Mouse (Mus musculus) kidney, postnatal 0 days (tissue): ENCODE data around the gene Rnf144a. TPM values are rescaled to one million over a fixed set of nuclear protein-coding genes. Genes with fewer than 3 reads are reported as not detected.

Source experiments
- ATAC-seq: fragments of 200-750 bp; cut with Nextera tagmentation; replicated peaks from 2 replicates; pipeline ENCODE4 v1.8.0; 2017; ENCODE audit warnings: low read depth, moderate number of reproducible peaks, moderate TSS enrichment, moderate library complexity; ENCODE audit not compliant: low FRiP score
- DNase-seq: peaks from one replicate; pipeline ENCODE4 v3.0.0-alpha.2; 2016; ENCODE audit warnings: low spot score
- H3K27ac ChIP-seq: fragments of 300-500 bp; sonication (generic); 2 replicates; pipeline ENCODE4 v1.5.1; 2014; ENCODE audit warnings: mild to moderate bottlenecking
- H3K27me3 ChIP-seq: fragments of 300-500 bp; sonication (generic); 2 replicates; pipeline ENCODE4 v1.6.1; 2014; ENCODE audit warnings: low read length, mixed read lengths; ENCODE audit not compliant: insufficient read depth
- H3K36me3 ChIP-seq: fragments of 300-500 bp; sonication (generic); 2 replicates; pipeline ENCODE4 v1.6.1; 2014; ENCODE audit warnings: low read length, mixed read lengths; ENCODE audit not compliant: insufficient read depth
- H3K4me1 ChIP-seq: fragments of 300-500 bp; sonication (generic); replicated peaks from 2 replicates; pipeline ENCODE4 v1.6.1; 2014; ENCODE audit warnings: antibody characterized with exemption, low read length, mixed read lengths; ENCODE audit not compliant: insufficient read depth
- H3K4me2 ChIP-seq: fragments of 300-500 bp; sonication (generic); 2 replicates; pipeline ENCODE4 v1.6.1; 2014; ENCODE audit warnings: mild to moderate bottlenecking, low read length, moderate library complexity, mixed read lengths
- H3K4me3 ChIP-seq: fragments of 300-500 bp; sonication (generic); replicated peaks from 2 replicates; pipeline ENCODE4 v1.5.1; 2014; ENCODE audit warnings: low read depth, low read length
- H3K9ac ChIP-seq: fragments of 300-500 bp; sonication (generic); 2 replicates; pipeline ENCODE4 v1.6.1; 2014; ENCODE audit warnings: low read depth, low read length
- H3K9me3 ChIP-seq: fragments of 300-500 bp; sonication (generic); replicated peaks from 2 replicates; pipeline ENCODE4 v1.6.1; 2016; ENCODE audit warnings: low read length, inconsistent platforms, mixed read lengths
- CTCF ChIP-seq: IDR thresholded peaks from 2 replicates; pipeline ENCODE4 v1.5.1; 2016; ENCODE audit warnings: antibody characterized with exemption, low read depth, mild to moderate bottlenecking, moderate library complexity
- WGBS: fragments of 180-500 bp; shearing (Covaris S2); extraction: QIAGEN DNeasy Blood & Tissue Kit; methylation state at CpG from one replicate; pipeline ENCODE4 v1.1.7; 2014; 5-methylcytosine and 5-hydroxymethylcytosine counted together
- polyA plus RNA-seq: library from polyadenylated mRNA; unstranded; fragments of >200 nt; fragmentation: Nextera tagmentation; extraction: Ambion mirVana; gene quantifications from 2 replicates; pipeline ENCODE4 v1.2.1, GENCODE M21; 2015

Gene Rnf144a
- 19.2 and 21.7 TPM in 2 replicates for polyA plus RNA-seq

- Histone ChIP-seq H3K27ac (peak within 1 kb of the TSS; percentile 73), H3K36me3 (no peaks in the 10 kb centered on the region), H3K9me3 (no peaks in the 10 kb centered on the region), H3K4me1 (peaks cover 24% of the 10 kb centered on the region), H3K27me3 (no peaks in the 10 kb centered on the region), H3K4me3 (peak within 1 kb of the TSS; percentile 78), H3K9ac (peak within 1 kb of the TSS; percentile 94), H3K4me2 (peak within 1 kb of the TSS; percentile 92)
- under 1% methylated on average over 44 of the region's 45 CpGs for WGBS
- DNase-seq = peak; percentile 90
- peak; percentile 93 for ATAC-seq
- peak; percentile 80 for TF ChIP-seq CTCF
Observed at GRCm38 (mm10) chr12:26415104-26415771, at the start of gene Rnf144a. Gene Rnf144a (minus strand): TSS chr12:26415254.

- ATAC-seq (no peak), DNase-seq (peak; percentile 41)
- Histone ChIP-seq H3K36me3 (no peaks in the 10 kb centered on the region), H3K4me3 (no peak overlapping the region), H3K9ac (no peak overlapping the region), H3K4me2 (no peak overlapping the region), H3K27ac (no peak overlapping the region), H3K4me1 (peaks cover 5% of the 10 kb centered on the region), H3K9me3 (no peaks in the 10 kb centered on the region), H3K27me3 (no peaks in the 10 kb centered on the region)
- TF ChIP-seq CTCF = no peak
- 50% methylated on average over 2 of the region's 2 CpGs for WGBS
Observed at GRCm38 (mm10) chr12:26460091-26460490, 45.0 kb upstream of the Rnf144a start.

GRCm38 (mm10) chr12:26456028-26456698 is 41.1 kb upstream of the Rnf144a start, which contains the start of gene Rsad2:
Gene Rsad2 (minus strand): TSS chr12:26456452.
- WGBS = 37% methylated on average over 13 of the region's 13 CpGs
- H3K9ac ChIP-seq = no peak within 1 kb of the TSS
- no peaks in the 10 kb centered on the region for H3K27me3 ChIP-seq
- peaks cover 9% of the 10 kb centered on the region for H3K4me1 ChIP-seq
- H3K4me3 ChIP-seq = peak within 1 kb of the TSS; percentile 26
- peak within 1 kb of the TSS; percentile 46 for H3K4me2 ChIP-seq
- ATAC-seq (peak; percentile 72), DNase-seq (peak; percentile 68)
- H3K36me3 ChIP-seq = no peaks in the 10 kb centered on the region
- H3K27ac ChIP-seq = peak within 1 kb of the TSS; percentile 60
- no peak for TF ChIP-seq CTCF
- H3K9me3 ChIP-seq = no peaks in the 10 kb centered on the region

GRCm38 (mm10) chr12:26454682-26455081 is 39.6 kb upstream of the Rnf144a start:
- no peak for DNase-seq
- no peak overlapping the region for H3K27ac ChIP-seq
- no peaks in the 10 kb centered on the region for H3K9me3 ChIP-seq
- TF ChIP-seq CTCF = no peak
- H3K4me1 ChIP-seq = peaks cover 9% of the 10 kb centered on the region
- no peaks in the 10 kb centered on the region for H3K36me3 ChIP-seq
- H3K9ac ChIP-seq = no peak overlapping the region
- ATAC-seq = no peak
- no peaks in the 10 kb centered on the region for H3K27me3 ChIP-seq
- WGBS = 35% methylated on average over 5 of the region's 5 CpGs
- peak overlapping the region; percentile 46 for H3K4me2 ChIP-seq
- peak overlapping the region; percentile 26; the same call in 1 of the 2 replicates for H3K4me3 ChIP-seq

- DNase-seq (no peak), ATAC-seq (no peak)
- no peak for TF ChIP-seq CTCF
- Histone ChIP-seq H3K9ac (no peak overlapping the region), H3K4me3 (no peak overlapping the region), H3K27ac (no peak overlapping the region), H3K36me3 (no peaks in the 10 kb centered on the region), H3K4me2 (peak overlapping the region; percentile 8; the same call in 1 of the 2 replicates), H3K4me1 (peaks cover 9% of the 10 kb centered on the region), H3K27me3 (no peaks in the 10 kb centered on the region), H3K9me3 (no peaks in the 10 kb centered on the region)
- WGBS = 39% methylated on average over 4 of the region's 4 CpGs
Observed at GRCm38 (mm10) chr12:26452951-26453350, 37.9 kb upstream of the Rnf144a start.

GRCm38 (mm10) chr12:26451150-26451549 is 36.1 kb upstream of the Rnf144a start:
- Histone ChIP-seq H3K27me3 (no peaks in the 10 kb centered on the region), H3K36me3 (no peaks in the 10 kb centered on the region), H3K4me2 (no peak overlapping the region), H3K27ac (no peak overlapping the region), H3K9ac (no peak overlapping the region), H3K9me3 (no peaks in the 10 kb centered on the region), H3K4me3 (no peak overlapping the region), H3K4me1 (peaks cover 10% of the 10 kb centered on the region)
- WGBS = 26% methylated on average over 1 of the region's 1 CpGs
- no peak for DNase-seq
- ATAC-seq = no peak
- TF ChIP-seq CTCF = no peak
